Mouse (Mus musculus) midbrain, embryonic 15.5 days (tissue): Measurements from ENCODE around the gene Map3k7. TPM values are rescaled to one million over a fixed set of nuclear protein-coding genes. Genes with fewer than 3 reads are reported as not detected.

ENCODE experiments used
- ATAC-seq: fragments of 200-750 bp; cut with Nextera tagmentation; replicated peaks from 2 replicates; pipeline ENCODE4 v1.8.0; 2017; ENCODE audit warnings: moderate TSS enrichment
- H3K27ac ChIP-seq: fragments of 300-500 bp; sonication (generic); 2 replicates; pipeline ENCODE4 v1.5.1; 2015; ENCODE audit warnings: mild to moderate bottlenecking, inconsistent platforms
- H3K27me3 ChIP-seq: fragments of 300-500 bp; sonication (generic); replicated peaks from 2 replicates; pipeline ENCODE4 v1.6.1; 2015; ENCODE audit warnings: inconsistent platforms
- H3K36me3 ChIP-seq: fragments of 300-500 bp; sonication (generic); replicated peaks from 2 replicates; pipeline ENCODE4 v1.6.1; 2015; ENCODE audit warnings: inconsistent platforms
- H3K4me1 ChIP-seq: fragments of 300-500 bp; sonication (generic); 2 replicates; pipeline ENCODE4 v1.6.1; 2015; ENCODE audit warnings: inconsistent platforms
- H3K4me2 ChIP-seq: fragments of 300-500 bp; sonication (generic); 2 replicates; pipeline ENCODE4 v1.6.1; 2015; ENCODE audit warnings: inconsistent platforms, mild to moderate bottlenecking, moderate library complexity
- H3K4me3 ChIP-seq: fragments of 300-500 bp; sonication (generic); 2 replicates; pipeline ENCODE4 v1.5.1; 2015; ENCODE audit warnings: mild to moderate bottlenecking, inconsistent platforms
- H3K9ac ChIP-seq: fragments of 300-500 bp; sonication (generic); 2 replicates; pipeline ENCODE4 v1.6.1; 2015; ENCODE audit warnings: mild to moderate bottlenecking, inconsistent platforms
- H3K9me3 ChIP-seq: fragments of 300-500 bp; sonication (generic); 2 replicates; pipeline ENCODE4 v1.6.1; 2016; ENCODE audit warnings: inconsistent platforms
- WGBS: fragments of 180-500 bp; shearing (Covaris S2); methylation state at CpG from one replicate; pipeline ENCODE4 v1.1.7; 2015; ENCODE audit warnings: mixed read lengths; 5-methylcytosine and 5-hydroxymethylcytosine counted together
- polyA plus RNA-seq: library from polyadenylated mRNA; unstranded; fragments of >200 nt; fragmentation: Nextera tagmentation; extraction: Ambion mirVana; gene quantifications from 2 replicates; pipeline ENCODE4 v1.2.1, GENCODE M21; 2015

Map3k7 gene
- polyA plus RNA-seq, 1 experiment from 2014 or later = 27.3 TPM

DNA sequence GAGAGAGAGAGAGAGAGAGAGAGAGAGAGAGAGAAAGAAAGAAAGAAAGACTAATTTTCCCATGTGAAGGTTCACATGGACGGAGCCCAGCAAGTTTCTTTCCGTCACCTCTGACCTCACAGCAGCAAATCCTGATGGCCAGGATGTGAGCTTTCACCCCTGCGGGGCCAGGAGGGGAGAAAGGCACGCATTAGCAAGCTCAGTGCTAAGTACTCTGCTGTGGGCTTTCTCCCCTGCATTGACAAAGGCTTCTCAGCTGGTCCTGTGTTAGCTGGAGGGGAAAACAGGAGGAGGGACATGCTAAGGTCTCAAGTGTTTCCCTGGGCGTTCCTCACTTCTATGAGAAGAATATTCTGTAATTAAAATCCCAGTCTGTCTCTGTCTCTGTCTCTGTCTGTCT is 81.3 kb downstream of the Map3k7 start:
- Histone ChIP-seq H3K4me3 (no peak overlapping the region), H3K4me1 (peaks cover 26% of the 10 kb centered on the region), H3K9ac (no peak overlapping the region), H3K4me2 (no peak overlapping the region), H3K27me3 (no peaks in the 10 kb centered on the region), H3K36me3 (no peaks in the 10 kb centered on the region), H3K9me3 (no peaks in the 10 kb centered on the region), H3K27ac (no peak overlapping the region)
- ATAC-seq = no peak
- WGBS = 15% methylated on average over 5 of the region's 5 CpGs

GRCm38 (mm10) chr4:32049824-32050223 is 85.9 kb downstream of the Map3k7 start:
- 38% methylated on average over 4 of the region's 4 CpGs for WGBS
- Histone ChIP-seq H3K9me3 (no peaks in the 10 kb centered on the region), H3K9ac (no peak overlapping the region), H3K4me1 (peaks cover 15% of the 10 kb centered on the region), H3K27me3 (no peaks in the 10 kb centered on the region), H3K4me3 (no peak overlapping the region), H3K36me3 (no peaks in the 10 kb centered on the region), H3K27ac (peak overlapping the region; percentile 25; the same call in 1 of the 2 replicates), H3K4me2 (no peak overlapping the region)
- ATAC-seq = peak; percentile 51

- Histone ChIP-seq H3K9me3 (no peaks in the 10 kb centered on the region), H3K36me3 (no peaks in the 10 kb centered on the region), H3K4me1 (peaks cover 23% of the 10 kb centered on the region), H3K9ac (no peak overlapping the region), H3K27me3 (no peaks in the 10 kb centered on the region), H3K27ac (no peak overlapping the region), H3K4me2 (no peak overlapping the region), H3K4me3 (no peak overlapping the region)
- no peak for ATAC-seq
- WGBS = 97% methylated on average over 14 of the region's 14 CpGs
Measured at GRCm38 (mm10) chr4:32053171-32053570, 89.3 kb downstream of the Map3k7 start.

DNA sequence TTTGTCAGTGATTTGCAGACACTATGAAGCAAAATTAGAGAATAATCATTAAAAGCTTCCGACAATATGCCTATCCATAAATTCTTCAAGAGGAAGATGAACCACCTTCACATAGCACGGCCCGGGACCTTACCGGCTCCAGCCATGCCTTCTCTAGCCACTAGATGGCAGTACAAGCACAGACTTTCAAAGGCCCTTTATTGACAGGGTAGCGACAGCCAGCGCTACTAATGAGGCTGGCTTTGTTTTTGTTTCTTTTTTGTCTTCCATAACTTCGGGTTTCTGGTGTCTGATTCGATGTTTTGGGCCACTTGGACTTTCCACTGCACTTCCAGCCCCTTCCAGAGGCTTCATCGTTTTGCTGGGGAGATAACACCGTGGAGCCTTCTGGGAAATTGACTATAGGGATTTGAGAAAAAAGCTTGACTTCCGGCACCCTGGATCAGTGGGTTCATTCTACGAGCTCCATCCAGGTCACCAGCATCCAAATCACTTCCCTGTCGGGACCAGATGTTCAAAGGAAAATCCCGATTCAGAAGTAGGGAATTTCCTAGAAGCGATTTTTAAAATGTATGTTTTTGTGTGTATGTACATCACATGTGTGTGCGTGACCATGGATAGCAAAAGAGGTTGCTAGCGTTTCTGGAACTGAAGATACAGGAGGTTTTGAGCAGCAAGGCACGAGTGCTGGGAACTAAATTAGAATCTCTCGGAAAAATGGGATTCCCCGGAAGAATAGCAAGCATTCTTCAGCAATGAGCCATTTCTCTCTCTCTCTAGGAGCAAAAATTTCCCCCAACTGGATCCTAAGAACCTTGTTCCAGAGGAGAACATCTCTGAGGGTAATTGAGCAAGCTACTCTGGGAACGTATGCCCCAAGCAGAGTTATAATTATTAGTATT is 91.5 kb downstream of the Map3k7 start:
- ATAC-seq = peak; percentile 91
- 22% methylated on average over 21 of the region's 21 CpGs for WGBS
- Histone ChIP-seq H3K27me3 (no peaks in the 10 kb centered on the region), H3K4me2 (peak overlapping the region; percentile 67), H3K4me3 (peak overlapping the region; percentile 38), H3K4me1 (peaks cover 15% of the 10 kb centered on the region), H3K36me3 (no peaks in the 10 kb centered on the region), H3K9me3 (no peaks in the 10 kb centered on the region), H3K9ac (peak overlapping the region; percentile 41), H3K27ac (0 out of 2 replicates have a peak overlapping the region, but pooled peaks have one; percentile 35)

- no peak overlapping the region for H3K4me2 ChIP-seq
- no peaks in the 10 kb centered on the region for H3K36me3 ChIP-seq
- ATAC-seq = no peak
- no peaks in the 10 kb centered on the region for H3K9me3 ChIP-seq
- peaks cover 13% of the 10 kb centered on the region for H3K4me1 ChIP-seq
- H3K9ac ChIP-seq = no peak overlapping the region
- 75% methylated on average over 7 of the region's 7 CpGs for WGBS
- H3K27me3 ChIP-seq = no peaks in the 10 kb centered on the region
- no peak overlapping the region for H3K4me3 ChIP-seq
- no peak overlapping the region for H3K27ac ChIP-seq
Measured at GRCm38 (mm10) chr4:32056441-32056840, 92.5 kb downstream of the Map3k7 start.

DNA sequence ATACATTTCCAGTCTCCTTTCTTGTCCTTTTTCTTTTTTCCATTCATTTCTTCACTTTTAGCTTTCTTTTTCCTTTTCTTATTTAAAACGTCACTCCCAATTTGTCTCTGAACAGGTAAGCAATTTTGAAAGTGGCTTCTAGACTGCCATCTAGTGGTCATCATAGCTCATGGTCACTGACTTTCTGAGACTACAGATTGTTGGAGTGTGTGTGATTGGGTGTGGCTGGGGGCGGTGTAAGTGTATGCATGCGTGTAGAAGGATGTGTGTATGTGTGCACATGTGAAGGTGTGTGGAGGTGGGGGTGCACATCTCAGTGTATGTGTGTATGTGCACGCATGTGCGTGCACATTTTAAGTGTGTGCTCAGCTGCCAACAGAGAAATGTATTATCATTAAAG is 93.2 kb downstream of the Map3k7 start:
- no peaks in the 10 kb centered on the region for H3K36me3 ChIP-seq
- H3K4me3 ChIP-seq = no peak overlapping the region
- no peak overlapping the region for H3K27ac ChIP-seq
- H3K27me3 ChIP-seq = no peaks in the 10 kb centered on the region
- WGBS = 51% methylated on average over 5 of the region's 5 CpGs
- no peak overlapping the region for H3K9ac ChIP-seq
- ATAC-seq = peak; percentile 66
- H3K4me1 ChIP-seq = peaks cover 13% of the 10 kb centered on the region
- no peak overlapping the region for H3K4me2 ChIP-seq
- H3K9me3 ChIP-seq = no peaks in the 10 kb centered on the region

- no peak for ATAC-seq
- no peaks in the 10 kb centered on the region for H3K9me3 ChIP-seq
- no peak overlapping the region for H3K4me3 ChIP-seq
- H3K4me2 ChIP-seq = no peak overlapping the region
- peaks cover 5% of the 10 kb centered on the region for H3K4me1 ChIP-seq
- no peaks in the 10 kb centered on the region for H3K36me3 ChIP-seq
- 90% methylated on average over 4 of the region's 4 CpGs for WGBS
- H3K27ac ChIP-seq = no peak overlapping the region
- no peak overlapping the region for H3K9ac ChIP-seq
- H3K27me3 ChIP-seq = no peaks in the 10 kb centered on the region
Measured at GRCm38 (mm10) chr4:32060686-32061085, 96.8 kb downstream of the Map3k7 start.

GRCm38 (mm10) chr4:32062381-32063059 is 98.6 kb downstream of the Map3k7 start:
- Histone ChIP-seq H3K9me3 (no peaks in the 10 kb centered on the region), H3K4me1 (no peaks in the 10 kb centered on the region), H3K4me2 (no peak overlapping the region), H3K4me3 (no peak overlapping the region), H3K9ac (no peak overlapping the region), H3K27ac (no peak overlapping the region), H3K36me3 (no peaks in the 10 kb centered on the region), H3K27me3 (no peaks in the 10 kb centered on the region)
- ATAC-seq = no peak
- 81% methylated on average over 4 of the region's 4 CpGs for WGBS

DNA sequence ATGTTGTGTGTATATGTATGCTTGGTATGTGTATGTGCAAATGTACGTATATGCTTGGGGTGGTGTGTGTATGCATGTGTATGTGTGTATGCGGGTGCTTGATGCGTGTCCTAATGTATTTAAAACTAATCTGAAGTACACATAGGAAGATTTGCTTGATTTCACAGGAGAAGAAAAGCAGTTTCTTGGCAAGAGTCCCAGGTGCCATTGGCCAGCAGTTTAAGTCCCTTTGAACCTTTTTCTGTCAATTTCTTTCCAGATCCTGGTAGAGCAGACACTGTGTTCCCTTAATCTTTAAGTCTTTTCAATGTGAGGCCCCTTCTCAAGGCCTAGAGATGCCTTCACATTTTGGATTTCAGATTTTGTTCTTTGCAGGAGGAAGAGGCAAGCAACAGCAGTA is 99.4 kb downstream of the Map3k7 start:
- WGBS = 62% methylated on average over 3 of the region's 3 CpGs
- no peak overlapping the region for H3K27ac ChIP-seq
- H3K9ac ChIP-seq = no peak overlapping the region
- H3K4me3 ChIP-seq = no peak overlapping the region
- no peaks in the 10 kb centered on the region for H3K36me3 ChIP-seq
- ATAC-seq = no peak
- no peaks in the 10 kb centered on the region for H3K4me1 ChIP-seq
- no peaks in the 10 kb centered on the region for H3K9me3 ChIP-seq
- H3K4me2 ChIP-seq = no peak overlapping the region
- H3K27me3 ChIP-seq = no peaks in the 10 kb centered on the region
